24 mouse cellular contexts compared by ENCODE assay signal in the genomic region with DNA sequence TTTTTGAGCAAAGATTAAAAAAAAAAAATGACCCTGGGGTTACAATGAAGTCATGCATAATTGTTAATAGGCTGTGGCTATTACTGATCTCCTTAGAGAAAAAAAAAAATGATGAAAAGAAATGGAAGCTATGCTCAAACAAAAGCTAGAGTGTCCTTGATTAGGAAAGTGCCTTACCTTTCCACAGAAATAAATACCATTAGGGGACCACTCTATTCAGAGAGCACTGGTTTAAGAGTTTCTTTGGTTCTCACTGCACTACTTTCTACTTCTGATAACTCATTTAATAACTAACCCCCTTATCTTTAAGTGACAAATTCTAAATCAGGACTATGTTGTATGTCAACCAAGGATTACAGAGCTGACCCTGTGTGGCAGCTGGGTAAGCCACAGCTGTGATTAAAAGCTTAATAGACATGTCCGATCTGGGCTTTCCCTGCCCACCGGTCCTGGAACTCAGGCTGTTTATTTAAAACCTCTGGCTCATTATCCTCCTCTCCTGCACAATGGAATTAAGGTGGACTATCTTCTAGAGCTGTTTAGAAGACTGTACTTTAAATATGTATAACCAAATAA.
"Had no signal": no experiment of that assay in that cellular context is flagged by ENCODE, and none has a peak within 500 bp of the region (broad histone marks: within the 10 kb centered on the region; RNA-seq: fewer than 3 reads in every experiment).

No protein-coding gene starts in this region.

- H3K4me1 ChIP-seq: hindbrain, embryonic 13.5 days; hindbrain, embryonic 15.5 days had no signal

- H3K4me3 ChIP-seq: heart, adult 2 months; heart, embryonic 13.5 days; heart, embryonic 15.5 days; hindbrain, embryonic 13.5 days; hindbrain, embryonic 15.5 days; kidney, embryonic 15.5 days; limb, embryonic 13.5 days; limb, embryonic 15.5 days had no signal

- H3K27ac ChIP-seq: heart, adult 2 months; heart, embryonic 13.5 days; heart, embryonic 15.5 days; hindbrain, embryonic 15.5 days; hindbrain, postnatal 0 days; kidney, embryonic 15.5 days; kidney, postnatal 0 days; limb, embryonic 13.5 days; limb, embryonic 15.5 days had no signal

- H3K9ac ChIP-seq: heart, embryonic 13.5 days; heart, embryonic 15.5 days; hindbrain, embryonic 13.5 days; hindbrain, embryonic 15.5 days; kidney, embryonic 15.5 days; limb, embryonic 13.5 days; limb, embryonic 15.5 days had no signal

- H3K36me3 ChIP-seq: heart, embryonic 13.5 days; heart, embryonic 15.5 days; hindbrain, embryonic 13.5 days; hindbrain, embryonic 15.5 days; kidney, embryonic 15.5 days; limb, embryonic 13.5 days; limb, embryonic 15.5 days had no signal

- H3K9me3 ChIP-seq: heart, embryonic 15.5 days; hindbrain, embryonic 13.5 days; hindbrain, embryonic 15.5 days; kidney, embryonic 15.5 days; limb, embryonic 13.5 days; limb, embryonic 15.5 days had no signal

- H3K4me2 ChIP-seq: heart, embryonic 11.5 days; heart, embryonic 13.5 days; heart, embryonic 15.5 days; hindbrain, embryonic 13.5 days; hindbrain, embryonic 15.5 days; kidney, embryonic 15.5 days; limb, embryonic 13.5 days; limb, embryonic 15.5 days had no signal

- DNase-seq: gastrocnemius, postnatal 14 days; gastrocnemius, postnatal 36 days; heart, adult 2 months; heart, postnatal 14 days; heart, postnatal 36 days; kidney, adult 11 months; kidney, adult 2 months; kidney, adult 9 months; kidney, postnatal 14 days; kidney, postnatal 36 days; layer of hippocampus, adult 9-11 months; layer of hippocampus, postnatal 36 days; left cerebral cortex, postnatal 4 days had no signal

- H3K27me3 ChIP-seq: heart, embryonic 15.5 days; hindbrain, embryonic 13.5 days; hindbrain, embryonic 15.5 days; kidney, embryonic 15.5 days; limb, embryonic 15.5 days had no signal

- ATAC-seq: hindbrain, postnatal 0 days; intestine, embryonic 16.5 days had no signal
